Mouse (Mus musculus) skeletal muscle tissue, adult 2 months (tissue): Measurements from ENCODE around the gene D5Ertd579e.

Experiments used
- DNase-seq: peaks from one replicate; pipeline ENCODE4 v3.0.0-alpha.2; 2012; ENCODE audit warnings: low read depth, low spot score

D5Ertd579e gene

GRCm38 (mm10) chr5:36720710-36721375, 25.0 kb upstream of the D5Ertd579e start:
- DNase-seq, result no peak

GRCm38 (mm10) chr5:36720219-36720618, 24.4 kb upstream of the D5Ertd579e start:
- DNase-seq, result no peak

GRCm38 (mm10) chr5:36719601-36720000, 23.8 kb upstream of the D5Ertd579e start:
- DNase-seq, result no peak

- DNase-seq, result no peak
Measured at GRCm38 (mm10) chr5:36719135-36719534, 23.3 kb upstream of the D5Ertd579e start.

GRCm38 (mm10) chr5:36717889-36718288, 22.1 kb upstream of the D5Ertd579e start:
- peak; percentile 67 for DNase-seq

GRCm38 (mm10) chr5:36716816-36717215, 21.0 kb upstream of the D5Ertd579e start:
- no peak for DNase-seq

GRCm38 (mm10) chr5:36714832-36715231, 19.0 kb upstream of the D5Ertd579e start:
- no peak for DNase-seq

- DNase-seq, result no peak
Measured at GRCm38 (mm10) chr5:36713693-36714092, 17.9 kb upstream of the D5Ertd579e start.

GRCm38 (mm10) chr5:36712553-36713534, 17.0 kb upstream of the D5Ertd579e start:
- DNase-seq, result peak; percentile 97

GRCm38 (mm10) chr5:36711863-36712262, 16.0 kb upstream of the D5Ertd579e start:
- DNase-seq, result peak; percentile 45

- DNase-seq, result no peak
Measured at GRCm38 (mm10) chr5:36705792-36706191, 10.0 kb upstream of the D5Ertd579e start.

- no peak for DNase-seq
Measured at GRCm38 (mm10) chr5:36705390-36705789, 9.6 kb upstream of the D5Ertd579e start.

- no peak for DNase-seq
Measured at GRCm38 (mm10) chr5:36704684-36705083, 8.9 kb upstream of the D5Ertd579e start.

- no peak for DNase-seq
Measured at GRCm38 (mm10) chr5:36700939-36701620, 5.3 kb upstream of the D5Ertd579e start.

GRCm38 (mm10) chr5:36698689-36699088, 2.9 kb upstream of the D5Ertd579e start:
- DNase-seq, result no peak

- DNase-seq, result no peak
Measured at GRCm38 (mm10) chr5:36698067-36698670, 2.3 kb upstream of the D5Ertd579e start.

GRCm38 (mm10) chr5:36696504-36697300, 878 bp upstream of the D5Ertd579e start:
- DNase-seq, result peak; percentile 39

- DNase-seq, result no peak
Measured at GRCm38 (mm10) chr5:36695005-36695404, 819 bp downstream of the D5Ertd579e start.

- no peak for DNase-seq
Measured at GRCm38 (mm10) chr5:36693651-36694050, 2.2 kb downstream of the D5Ertd579e start.

- DNase-seq, result no peak
Measured at GRCm38 (mm10) chr5:36691423-36691822, 4.4 kb downstream of the D5Ertd579e start.

GRCm38 (mm10) chr5:36685170-36685569, 10.7 kb downstream of the D5Ertd579e start:
- DNase-seq, result no peak
